Mouse (Mus musculus) gastrocnemius, adult 2 months (tissue): ENCODE measurements at regions not wholly inside any gene's neighbourhood (a gene's known extent, or its start where the extent isn't known, plus 50 kb on each side); places are given as distances from the start of the nearest gene placed in this dataset.

Experiments
- DNase-seq: peaks from one replicate; pipeline ENCODE4 v3.0.0; 2022
- H3K27ac ChIP-seq: fragments of 200-600 bp; 2 replicates; pipeline ENCODE4 v1.8.1; 2022; ENCODE audit warnings: mild to moderate bottlenecking
- H3K4me3 ChIP-seq: fragments of 200-600 bp; 2 replicates; pipeline ENCODE4 v1.8.1; 2022; ENCODE audit warnings: mild to moderate bottlenecking, moderate library complexity
- CTCF ChIP-seq: fragments of 200-600 bp; IDR thresholded peaks from 2 replicates; pipeline ENCODE4 v1.8.1; 2022; ENCODE audit warnings: antibody characterized with exemption, mild to moderate bottlenecking, moderate library complexity
- intact Hi-C: fragments of 180-260 bp; cut with DNase I; formaldehyde crosslinking; loops from one replicate; pipeline ENCODE4 v1.15.1; 2025

- no peak for TF ChIP-seq CTCF
- no peak overlapping the region for H3K4me3 ChIP-seq
- DNase-seq = peak; percentile 24
- H3K27ac ChIP-seq = no peak overlapping the region
- intact Hi-C loops = no loop called here
These were observed 224.6 kb upstream of the Ajap1 start for GRCm38 (mm10) chr4:153707218-153707617.

- no peak for DNase-seq
- TF ChIP-seq CTCF = no peak
- intact Hi-C loops = no loop called here
These were observed 232.5 kb upstream of the Ajap1 start for GRCm38 (mm10) chr4:153714995-153715645.

GRCm38 (mm10) chr4:153717273-153717672, 234.7 kb upstream of the Ajap1 start:
- Histone ChIP-seq H3K27ac (no peak overlapping the region), H3K4me3 (no peak overlapping the region)
- intact Hi-C loops = no loop called here
- DNase-seq = no peak
- no peak for TF ChIP-seq CTCF

More at GRCm38 (mm10) chr4:153714995-153715645, 232.5 kb upstream of the Ajap1 start:
- Histone ChIP-seq H3K4me3 (no peak overlapping the region), H3K27ac (no peak overlapping the region)

- DNase-seq = no peak
- TF ChIP-seq CTCF = no peak
- Histone ChIP-seq H3K4me3 (no peak overlapping the region), H3K27ac (no peak overlapping the region)
- intact Hi-C loops = no loop called here
These were observed 233.0 kb upstream of the A430005L14Rik start for GRCm38 (mm10) chr4:153724045-153724444.

- Histone ChIP-seq H3K27ac (no peak overlapping the region), H3K4me3 (no peak overlapping the region)
- no peak for DNase-seq
- no peak for TF ChIP-seq CTCF
- intact Hi-C loops = no loop called here
These were observed 229.8 kb upstream of the A430005L14Rik start for GRCm38 (mm10) chr4:153727273-153727672.

- intact Hi-C loops = no loop called here
- H3K27ac ChIP-seq = no peak overlapping the region
- H3K4me3 ChIP-seq = no peak overlapping the region
- DNase-seq = no peak
- TF ChIP-seq CTCF = no peak
These were observed 229.1 kb upstream of the A430005L14Rik start for GRCm38 (mm10) chr4:153727896-153728422.

- TF ChIP-seq CTCF = no peak
- intact Hi-C loops = no loop called here
- H3K27ac ChIP-seq = no peak overlapping the region
These were observed 218.9 kb upstream of the A430005L14Rik start for GRCm38 (mm10) chr4:153738088-153738487.

GRCm38 (mm10) chr4:153742241-153742640, 214.8 kb upstream of the A430005L14Rik start:
- no peak for TF ChIP-seq CTCF
- intact Hi-C loops = no loop called here
- Histone ChIP-seq H3K4me3 (no peak overlapping the region), H3K27ac (no peak overlapping the region)
- DNase-seq = no peak

More at GRCm38 (mm10) chr4:153738088-153738487, 218.9 kb upstream of the A430005L14Rik start:
- no peak for DNase-seq
- H3K4me3 ChIP-seq = no peak overlapping the region

GRCm38 (mm10) chr4:153752791-153753190, 204.2 kb upstream of the A430005L14Rik start:
- Histone ChIP-seq H3K4me3 (no peak overlapping the region), H3K27ac (no peak overlapping the region)
- no peak for TF ChIP-seq CTCF
- no peak for DNase-seq
- intact Hi-C loops = no loop called here

GRCm38 (mm10) chr4:153758323-153758722, 198.7 kb upstream of the A430005L14Rik start:
- intact Hi-C loops = no loop called here
- no peak overlapping the region for H3K27ac ChIP-seq
- H3K4me3 ChIP-seq = no peak overlapping the region
- TF ChIP-seq CTCF = no peak
- DNase-seq = no peak

GRCm38 (mm10) chr4:153758781-153759180, 198.3 kb upstream of the A430005L14Rik start:
- Histone ChIP-seq H3K27ac (no peak overlapping the region), H3K4me3 (no peak overlapping the region)
- TF ChIP-seq CTCF = no peak
- intact Hi-C loops = no loop called here
- DNase-seq = peak; percentile 27

- intact Hi-C loops = no loop called here
- DNase-seq = no peak
- no peak overlapping the region for H3K27ac ChIP-seq
- peak; percentile 22; the same call in 1 of the 2 replicates for TF ChIP-seq CTCF
- H3K4me3 ChIP-seq = no peak overlapping the region
These were observed 196.1 kb upstream of the A430005L14Rik start for GRCm38 (mm10) chr4:153760934-153761333.

- Histone ChIP-seq H3K4me3 (no peak overlapping the region), H3K27ac (no peak overlapping the region)
- TF ChIP-seq CTCF = no peak
- intact Hi-C loops = no loop called here
- DNase-seq = no peak
These were observed 193.6 kb upstream of the A430005L14Rik start for GRCm38 (mm10) chr4:153763413-153763812.

GRCm38 (mm10) chr4:153767713-153768112, 189.3 kb upstream of the A430005L14Rik start:
- Histone ChIP-seq H3K4me3 (no peak overlapping the region), H3K27ac (peak overlapping the region; percentile 35; the same call in 1 of the 2 replicates)
- DNase-seq = no peak
- intact Hi-C loops = no loop called here
- no peak for TF ChIP-seq CTCF
